Mouse (Mus musculus) thymus, postnatal 14 days (tissue): ENCODE results near the gene Naip1.
"Not testable (repeated sequence)": the region's sequence is repeated elsewhere in the genome, so short reads cannot be mapped to it uniquely, and the experiment has no call there.

Experiments
- DNase-seq: peaks from one replicate; pipeline ENCODE4 v3.0.0; 2021

Gene Naip1

DNA sequence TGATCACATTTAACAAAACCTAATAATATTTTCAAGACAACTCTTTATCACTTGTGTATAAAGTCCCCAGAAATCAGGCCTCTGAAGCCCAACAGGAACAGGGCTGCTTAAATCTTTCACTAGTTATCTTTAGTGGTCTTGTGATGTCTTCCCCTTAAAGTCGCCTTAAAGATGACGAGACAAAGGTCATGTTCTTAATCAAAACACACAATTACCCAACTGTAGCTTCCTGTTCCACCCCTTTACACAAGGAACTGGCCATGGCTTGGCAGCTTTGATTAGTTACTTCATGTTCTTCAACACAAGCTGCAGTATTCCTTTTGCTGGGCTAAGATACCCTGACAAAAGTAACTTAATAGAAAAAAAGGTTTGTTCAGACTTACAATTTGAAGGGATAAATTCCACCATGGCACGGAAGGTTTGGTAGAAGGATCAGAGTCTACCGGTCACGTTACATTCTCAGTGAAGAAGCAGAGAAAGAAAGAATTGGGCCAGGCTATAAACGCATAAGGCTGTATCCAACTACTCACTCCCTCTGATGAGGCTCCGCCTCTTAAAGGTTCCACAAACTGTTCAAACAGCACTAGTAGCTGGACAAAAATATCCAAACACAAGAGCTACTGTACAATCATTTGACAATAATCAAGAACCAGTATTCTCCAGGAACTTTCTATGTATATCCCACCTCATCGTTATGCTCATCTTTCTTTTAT is at the start of gene Naip1:
Gene Naip1 (minus strand): TSS at position 455 of the 713 bp plus-strand sequence.
- DNase-seq: not testable (repeated sequence)

DNA sequence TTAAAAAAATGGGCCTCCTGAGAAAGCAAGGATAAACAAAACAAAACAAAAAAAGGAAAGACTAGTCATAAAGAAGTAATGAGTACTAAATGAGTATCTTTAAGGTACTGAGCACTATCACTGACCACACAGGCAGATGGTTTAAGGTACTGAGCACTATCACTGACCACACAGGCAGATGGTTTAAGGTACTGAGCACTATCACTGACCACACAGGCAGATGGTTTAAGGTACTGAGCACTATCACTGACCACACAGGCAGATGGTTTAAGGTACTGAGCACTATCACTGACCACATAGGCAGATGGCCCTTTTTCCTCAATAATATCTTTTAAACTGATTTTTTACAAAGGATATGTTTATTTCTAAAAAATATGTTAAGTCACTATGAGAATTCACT is 47.0 kb upstream of the Naip1 start:
- DNase-seq: not testable (repeated sequence)

DNA sequence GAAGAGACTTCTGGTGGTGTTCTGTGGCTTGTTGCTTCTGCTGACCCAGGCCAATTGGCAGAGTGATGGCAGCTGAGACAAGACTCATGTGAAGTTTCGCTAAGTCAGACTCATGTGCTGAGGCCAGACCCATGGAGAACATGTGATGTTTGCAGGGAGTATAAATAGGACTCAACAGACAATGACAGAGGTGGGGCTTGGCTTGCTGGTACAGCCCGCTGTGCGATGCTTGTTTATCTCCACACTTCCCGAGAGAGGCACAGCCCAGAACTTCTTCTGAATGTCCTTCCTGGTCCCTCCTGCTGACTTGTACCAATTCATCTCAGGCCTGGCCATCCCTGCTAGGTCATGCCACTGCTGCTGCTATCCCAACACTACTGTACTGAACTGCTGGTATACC is 42.7 kb upstream of the Naip1 start:
- DNase-seq: no peak

DNA sequence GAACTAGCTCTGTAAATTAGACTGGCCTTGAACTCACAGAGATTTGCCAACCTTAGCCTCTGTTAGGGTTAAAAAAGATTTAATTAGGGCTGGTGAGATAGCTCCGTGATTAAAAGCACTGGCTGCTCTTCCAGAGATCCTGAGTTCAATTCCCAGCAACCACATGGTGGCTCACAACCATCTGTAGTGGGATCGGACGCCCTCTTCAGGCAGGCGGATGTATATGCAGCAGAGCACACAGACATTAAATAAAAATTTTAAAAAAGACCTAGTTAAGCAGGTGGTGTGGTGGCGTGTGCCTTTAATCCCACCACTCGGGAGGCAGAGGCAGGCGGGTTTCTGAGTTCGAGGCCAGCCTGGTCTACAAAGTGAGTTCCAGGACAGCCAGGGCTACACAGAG is 41.7 kb upstream of the Naip1 start:
- DNase-seq: peak; percentile 14

DNA sequence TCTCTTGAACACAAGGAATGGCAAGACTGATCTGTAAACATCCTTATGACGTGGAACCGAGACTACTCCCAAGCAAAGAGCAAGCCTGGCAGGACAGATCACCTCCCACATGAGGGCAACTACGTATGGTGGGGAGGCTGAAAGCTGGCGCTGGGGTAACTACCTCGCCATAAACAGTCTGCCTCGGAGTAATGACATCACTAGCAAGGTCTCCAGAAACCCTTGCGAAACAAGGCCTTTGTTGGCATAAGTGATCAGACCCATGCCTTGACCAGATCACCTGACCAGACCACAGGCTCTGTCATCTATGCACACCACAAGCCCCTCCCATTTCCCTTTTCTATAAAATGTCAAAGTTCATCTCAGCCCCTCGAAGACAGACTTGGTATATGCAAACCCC is 40.6 kb upstream of the Naip1 start:
- DNase-seq: no peak

DNA sequence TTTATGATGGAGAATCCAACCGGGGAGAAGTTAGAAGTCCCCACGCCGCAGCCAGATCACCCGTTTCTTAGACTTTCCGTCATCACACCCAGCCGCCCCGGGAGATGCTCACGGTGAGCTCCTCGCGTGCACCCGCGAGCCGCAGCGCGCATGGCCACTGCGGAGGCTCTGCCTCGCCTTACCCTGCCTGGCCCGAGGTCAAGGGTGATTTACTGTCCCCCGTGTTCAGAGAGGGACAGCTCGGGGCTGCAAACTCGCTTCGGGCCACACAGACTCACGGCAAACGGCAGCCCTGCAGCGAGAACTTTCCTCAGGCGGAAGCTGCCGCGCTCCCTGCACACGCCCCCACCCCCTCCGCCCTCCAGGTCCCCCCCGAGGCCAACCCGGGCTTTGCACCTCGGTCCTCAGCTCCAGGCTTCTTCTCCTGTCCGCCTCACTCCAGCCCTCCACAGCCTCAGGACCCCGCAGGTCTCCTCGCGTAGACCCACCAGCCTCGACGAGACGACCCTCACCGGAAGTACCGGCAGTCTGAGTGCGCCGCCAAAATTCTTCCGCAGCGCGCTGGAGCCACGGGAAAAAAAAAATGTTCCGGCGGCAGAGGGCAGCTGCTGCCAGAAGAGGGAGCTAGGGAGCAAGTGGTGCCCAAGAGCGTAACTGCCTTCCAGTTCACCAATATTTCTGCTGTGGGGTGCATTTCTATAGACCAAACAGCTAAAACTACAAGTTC is 39.6 kb upstream of the Naip1 start, which contains the start of gene Gtf2h2:
Gene Gtf2h2 (minus strand): TSS at position 519 of the 727 bp plus-strand sequence.
- DNase-seq: peak; percentile 86

DNA sequence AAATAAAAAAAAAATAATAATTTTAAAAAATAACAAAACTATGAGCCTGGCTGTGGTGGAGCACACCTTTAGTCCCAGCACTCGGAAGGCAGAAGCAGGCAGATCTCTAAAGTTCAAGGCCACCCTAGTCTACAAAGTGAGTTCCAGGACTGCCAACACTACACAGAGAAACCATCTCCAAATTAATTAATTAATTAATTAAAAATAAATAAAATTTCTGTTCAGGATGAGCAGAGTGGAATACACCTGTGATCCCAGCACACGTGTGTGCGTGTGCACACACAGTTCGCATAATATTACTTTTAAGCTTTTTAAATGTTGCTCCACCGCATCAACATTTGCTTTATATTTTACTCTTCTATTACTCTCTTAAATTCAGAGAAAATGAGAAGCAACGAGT is 39.0 kb upstream of the Naip1 start:
- DNase-seq: no peak

DNA sequence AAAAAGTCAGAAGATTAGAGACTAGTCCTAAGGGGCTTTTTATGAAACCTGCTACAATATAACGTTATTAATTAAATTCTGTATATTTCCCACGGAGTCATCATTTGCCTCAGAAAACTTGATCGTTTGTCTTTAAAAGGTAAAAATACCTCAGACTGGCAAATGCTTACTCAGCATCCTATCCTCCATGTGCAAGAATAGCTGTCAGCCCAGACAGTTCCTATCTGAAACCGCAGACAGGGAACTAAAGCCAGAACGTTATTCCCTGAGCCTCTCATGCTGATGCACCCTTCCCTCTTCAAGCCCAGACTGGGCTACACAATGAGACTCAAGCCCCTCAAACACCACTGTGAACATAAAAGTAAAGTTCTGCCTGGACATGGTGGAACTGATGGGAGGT is 37.8 kb upstream of the Naip1 start:
- DNase-seq: no peak

DNA sequence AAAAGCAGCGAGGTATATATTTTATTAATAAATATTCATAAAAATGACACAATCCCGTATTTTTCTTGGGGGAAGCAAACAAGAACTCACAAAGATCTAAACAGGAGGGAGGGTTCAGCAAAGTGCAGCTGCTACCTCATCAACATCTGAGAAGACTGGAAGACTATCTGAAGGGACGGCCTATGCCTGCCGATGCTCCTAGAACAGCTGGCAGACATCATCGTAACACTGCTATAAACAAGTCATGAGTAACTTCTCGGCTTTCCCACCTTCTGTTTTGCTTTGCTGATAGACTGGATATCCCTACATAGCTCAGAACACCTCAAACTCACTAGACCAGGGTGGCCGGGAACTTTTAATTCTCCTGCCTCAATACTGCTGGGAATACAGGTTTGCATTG is 30.9 kb upstream of the Naip1 start:
- DNase-seq: no peak

DNA sequence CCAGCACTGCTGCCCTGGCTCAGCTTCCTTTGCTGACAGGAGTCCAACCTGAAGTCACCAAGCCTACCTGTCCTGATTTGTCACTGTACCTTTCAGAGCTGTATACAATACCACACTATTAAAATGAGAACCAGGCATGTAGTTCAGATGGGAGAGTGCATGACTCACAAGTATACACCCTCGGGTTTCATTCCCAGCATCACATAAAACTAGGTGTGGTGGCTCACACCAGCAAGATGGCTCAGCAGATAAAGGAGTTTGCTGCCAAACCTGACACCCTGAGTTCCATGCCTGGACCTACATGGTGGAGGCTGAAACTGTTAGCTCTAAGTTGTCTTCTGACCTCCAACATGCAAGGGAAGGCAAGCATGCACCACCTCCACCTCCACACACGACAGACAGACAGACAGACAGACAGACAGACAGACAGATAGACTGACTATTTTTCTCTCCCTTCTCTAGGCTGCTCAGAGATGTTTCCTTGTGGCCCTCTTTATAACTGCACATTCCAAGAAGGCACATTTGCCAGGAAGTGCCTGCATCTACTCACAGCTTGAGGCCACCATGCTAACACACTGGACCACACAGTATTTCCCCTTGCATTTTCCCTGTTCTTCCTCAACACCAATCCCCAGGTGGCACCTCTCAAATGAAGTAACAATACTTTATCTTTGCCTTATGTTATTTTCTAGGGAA is 11.0 kb upstream of the Naip1 start:
- no peak for DNase-seq

DNA sequence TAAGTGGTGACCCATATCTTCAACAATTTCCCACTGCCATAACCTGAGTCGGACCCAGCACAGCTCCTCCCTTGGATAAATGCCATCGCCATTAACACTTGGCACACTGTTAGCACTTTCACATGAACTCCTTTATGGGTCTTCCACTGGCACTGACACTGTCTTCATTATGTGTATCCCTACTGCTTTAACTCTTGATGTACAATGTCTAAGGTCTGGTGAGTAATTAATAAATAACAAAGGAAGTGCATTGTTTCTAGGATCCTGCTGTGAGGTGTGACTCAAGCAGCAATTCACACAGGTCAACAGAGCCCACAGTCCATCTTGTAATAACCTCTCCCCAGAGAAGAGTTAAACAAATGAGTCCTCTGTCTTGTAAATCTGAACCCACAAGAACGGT is 8.7 kb upstream of the Naip1 start:
- no peak for DNase-seq

DNA sequence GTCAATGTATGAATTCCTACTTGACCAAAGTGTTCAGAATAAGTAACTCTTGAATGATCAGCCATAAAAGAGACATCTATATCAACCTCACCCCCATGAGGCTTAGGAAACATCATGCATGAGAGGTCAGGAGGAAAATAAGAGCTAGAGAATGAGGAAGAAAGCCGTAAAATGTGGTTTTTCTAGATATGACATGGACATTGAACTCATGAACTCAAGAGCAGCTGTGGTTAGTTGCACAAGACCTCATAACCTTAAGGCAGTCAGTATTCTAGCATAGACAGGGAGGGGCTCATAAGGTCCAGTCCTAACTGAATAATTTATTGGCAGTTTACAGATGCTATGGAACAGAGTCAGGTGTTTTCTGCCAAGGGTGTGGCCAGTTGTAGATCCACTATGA is 3.2 kb downstream of the Naip1 start:
- DNase-seq: no peak

DNA sequence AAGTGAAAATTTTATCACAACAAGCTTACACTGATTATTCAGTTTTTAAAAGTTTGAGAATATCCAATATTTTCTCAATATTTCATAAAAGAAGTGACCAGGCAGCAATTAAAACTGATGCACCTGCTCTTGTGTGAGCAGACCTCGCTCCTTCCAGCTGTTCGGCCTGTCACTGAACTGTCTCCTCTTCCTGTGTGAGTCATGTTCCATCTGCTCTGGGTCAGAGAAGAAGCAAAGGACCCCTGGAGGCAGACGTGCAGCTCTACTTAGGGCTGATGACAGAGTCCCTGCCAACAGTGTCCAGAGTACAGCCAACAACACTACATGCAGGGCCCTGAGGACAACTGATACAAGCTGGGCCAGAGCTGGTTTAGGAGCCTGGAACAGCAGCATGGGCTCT is 12.6 kb downstream of the Naip1 start:
- no peak for DNase-seq

DNA sequence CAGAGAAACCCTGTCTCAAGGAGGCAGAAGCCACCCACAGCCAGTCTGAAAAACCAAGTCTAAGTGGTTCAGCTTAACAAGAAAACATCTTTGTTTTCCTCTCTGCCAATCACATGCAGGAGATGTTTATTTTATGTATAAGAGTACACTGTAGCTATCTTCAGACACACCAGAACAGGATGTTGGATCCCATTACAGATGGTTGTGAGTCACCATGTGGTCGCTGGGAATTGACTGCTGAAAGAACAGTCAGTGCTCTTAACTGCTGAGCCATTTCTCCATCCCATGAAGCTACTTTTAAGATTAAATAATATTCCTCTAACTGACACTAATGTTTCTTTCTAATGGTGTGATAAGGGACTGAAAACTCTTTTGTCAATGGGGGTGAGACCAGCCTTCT is 14.0 kb downstream of the Naip1 start:
- DNase-seq: no peak

DNA sequence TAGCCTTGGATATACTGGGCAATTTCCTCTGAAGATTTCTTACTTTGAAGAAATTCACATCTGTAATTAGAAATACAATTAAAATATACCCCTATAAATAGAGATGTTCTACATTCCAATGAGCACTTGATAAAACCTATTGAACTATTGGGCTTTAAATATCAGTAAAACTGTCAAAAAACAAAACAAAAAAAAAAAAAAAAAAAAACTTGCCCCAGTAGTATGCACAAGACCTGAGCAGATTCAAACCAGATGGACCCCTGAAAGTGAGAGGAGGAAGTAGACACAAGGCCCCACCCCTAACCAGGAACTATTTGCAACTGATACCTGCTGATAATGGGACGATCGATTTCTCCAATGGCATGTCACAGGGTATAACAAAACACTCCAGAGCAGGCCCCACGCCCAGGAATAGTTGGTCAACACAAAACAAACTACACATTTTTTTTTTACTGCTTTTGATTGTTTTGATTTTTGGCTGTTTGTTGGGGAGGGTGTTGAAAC is 15.3 kb downstream of the Naip1 start:
- no peak for DNase-seq

DNA sequence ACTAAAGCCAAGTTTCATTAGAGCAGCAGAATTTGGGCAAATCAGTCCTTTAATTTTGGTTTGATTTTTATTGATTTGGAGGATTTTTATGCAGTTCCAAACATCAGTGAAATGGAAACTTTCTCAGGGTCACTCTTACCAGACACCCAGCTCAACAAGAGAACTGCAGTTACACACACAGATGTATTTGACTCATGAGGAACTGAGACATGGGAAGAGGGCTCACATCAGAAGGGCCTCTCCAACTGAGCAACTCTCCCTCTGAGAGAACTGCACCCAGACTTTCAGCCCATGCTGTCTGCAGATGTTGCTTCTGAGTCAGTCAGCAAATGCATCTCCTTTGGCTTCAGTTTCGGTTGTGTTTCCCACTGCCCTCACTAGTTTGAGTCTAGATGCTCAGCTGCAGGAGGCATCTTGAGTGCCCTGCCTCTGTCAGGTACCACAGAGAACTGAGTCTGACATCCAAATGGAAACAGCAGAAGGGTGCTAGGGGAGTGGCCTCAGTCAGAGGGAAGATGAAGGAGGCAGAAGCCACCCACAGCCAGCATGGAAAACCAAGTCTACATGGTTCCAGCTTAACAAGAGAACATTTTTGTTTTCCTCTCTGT is 16.0 kb downstream of the Naip1 start:
- DNase-seq: not testable (repeated sequence)

DNA sequence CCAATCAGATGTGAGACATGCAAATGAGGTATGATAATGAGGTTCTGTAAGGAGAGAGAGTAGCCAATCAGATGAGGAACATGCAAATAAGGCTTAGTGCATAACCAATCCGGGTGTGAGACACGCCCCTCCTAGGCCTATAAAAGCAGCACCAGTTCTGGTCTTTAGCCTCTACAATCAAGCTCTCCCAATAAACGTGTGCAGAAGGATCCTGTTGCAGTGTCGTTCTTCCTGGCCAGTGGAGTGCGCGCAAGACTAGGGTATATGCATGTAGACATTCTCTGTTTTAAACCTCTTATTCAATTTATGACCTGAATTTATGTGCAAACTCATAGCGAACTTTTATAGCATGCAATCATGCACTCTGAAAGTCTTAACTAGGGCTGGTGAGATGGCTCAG is 32.7 kb downstream of the Naip1 start:
- not testable (repeated sequence) for DNase-seq

DNA sequence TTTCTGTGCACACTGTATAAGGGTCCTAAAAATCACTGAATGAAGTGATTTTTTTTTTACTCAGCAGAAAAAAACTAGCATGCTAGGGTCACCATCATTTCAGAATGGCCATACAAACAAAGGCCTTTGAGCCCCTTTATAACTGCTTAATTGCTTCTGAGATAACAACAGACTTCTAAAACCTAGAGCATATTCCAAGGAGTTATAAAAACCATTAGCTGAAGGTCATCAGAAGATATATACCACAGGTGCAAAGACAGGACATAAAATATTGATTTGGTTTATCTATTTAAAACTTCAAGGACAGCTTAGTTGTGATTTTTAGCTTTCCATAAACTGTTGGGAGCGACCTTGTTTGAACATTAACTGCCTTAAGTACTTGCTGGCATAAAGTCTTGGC is 38.2 kb downstream of the Naip1 start:
- DNase-seq: no peak

DNA sequence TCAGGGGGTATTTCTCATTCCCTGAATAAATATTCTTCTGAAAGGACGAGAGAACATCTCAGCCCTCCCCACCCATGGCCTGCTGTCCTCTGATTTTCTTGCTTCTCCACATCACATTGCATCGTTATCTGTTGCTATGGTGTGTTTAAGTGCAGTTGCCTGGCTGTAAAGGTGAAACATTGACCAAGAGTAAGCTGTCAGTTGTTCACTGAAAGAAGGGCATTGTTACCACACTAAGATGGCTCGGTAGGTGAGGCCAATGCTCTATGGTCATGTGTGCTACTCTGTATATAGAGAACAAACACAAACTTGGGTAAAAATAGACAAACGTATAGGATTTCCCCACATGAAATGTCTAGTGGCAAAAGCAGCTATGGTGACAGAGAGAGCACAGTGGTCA is 42.8 kb downstream of the Naip1 start:
- DNase-seq: no peak

DNA sequence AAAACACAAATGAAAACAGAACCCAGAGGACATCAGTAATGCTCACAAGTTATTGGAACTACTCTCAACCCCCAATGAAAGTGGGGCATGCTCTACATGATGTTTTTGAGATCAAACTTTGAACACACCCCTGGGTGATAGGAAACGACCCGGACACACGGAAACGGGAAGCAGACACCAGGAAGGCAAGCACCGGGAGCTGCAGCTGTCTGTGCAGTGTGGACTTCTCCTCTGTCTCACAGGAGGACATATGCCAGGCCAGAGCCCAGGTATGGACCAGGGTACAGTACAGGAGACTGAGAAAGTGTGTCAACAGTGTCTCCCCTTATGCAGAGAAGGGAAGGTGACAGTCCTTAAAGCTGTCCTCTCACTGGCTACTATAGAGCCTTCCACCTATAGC is 43.5 kb downstream of the Naip1 start:
- DNase-seq: no peak

DNA sequence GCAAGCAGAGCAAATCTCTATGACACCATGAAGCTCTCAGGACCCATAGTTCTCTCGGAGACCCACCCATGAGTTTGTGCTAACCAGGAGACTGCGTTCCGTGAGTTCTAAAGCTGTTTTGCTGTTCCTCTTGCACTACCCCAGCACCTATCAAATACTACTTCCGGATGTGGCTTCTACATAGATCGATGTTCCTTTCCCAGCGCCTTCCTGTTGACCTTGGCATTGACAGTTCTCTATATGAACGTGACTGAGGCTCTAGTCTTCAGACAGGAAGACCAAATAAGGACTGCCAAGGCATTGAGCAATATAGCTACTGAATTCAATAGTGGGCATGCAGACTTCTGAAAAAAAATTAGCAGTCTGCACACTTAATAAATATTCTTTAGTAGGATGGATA is 44.4 kb downstream of the Naip1 start:
- DNase-seq: no peak

DNA sequence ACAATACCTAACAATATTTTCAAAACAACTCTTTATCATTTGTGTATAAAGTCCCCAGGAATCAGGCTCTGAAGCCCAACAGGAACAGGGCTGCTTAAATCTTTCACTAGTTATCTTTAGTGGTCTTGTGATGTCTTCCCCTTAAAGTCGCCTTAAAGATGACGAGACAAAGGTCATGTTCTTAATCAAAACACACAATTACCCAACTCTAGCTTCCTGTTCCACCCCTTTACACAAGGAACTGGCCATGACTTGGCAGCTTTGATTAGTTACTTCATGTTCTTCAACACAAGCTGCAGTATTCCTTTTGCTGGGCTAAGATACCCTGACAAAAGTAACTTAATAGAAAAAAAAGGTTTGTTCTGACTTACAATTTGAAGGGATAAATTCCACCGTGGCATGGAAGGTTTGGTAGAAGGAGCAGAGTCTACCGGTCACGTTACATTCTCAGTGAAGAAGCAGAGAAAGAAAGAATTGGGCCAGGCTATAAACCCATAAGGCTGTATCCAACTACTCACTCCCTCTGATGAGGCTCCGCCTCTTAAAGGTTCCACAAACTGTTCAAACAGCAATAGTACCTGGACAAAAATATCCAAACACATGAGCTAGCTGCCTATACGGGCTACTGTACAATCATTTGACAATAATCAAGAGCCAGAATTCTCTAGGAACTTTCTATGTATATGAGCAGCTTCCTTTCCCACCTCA is 49.6 kb downstream of the Naip1 start:
- not testable (repeated sequence) for DNase-seq

DNA sequence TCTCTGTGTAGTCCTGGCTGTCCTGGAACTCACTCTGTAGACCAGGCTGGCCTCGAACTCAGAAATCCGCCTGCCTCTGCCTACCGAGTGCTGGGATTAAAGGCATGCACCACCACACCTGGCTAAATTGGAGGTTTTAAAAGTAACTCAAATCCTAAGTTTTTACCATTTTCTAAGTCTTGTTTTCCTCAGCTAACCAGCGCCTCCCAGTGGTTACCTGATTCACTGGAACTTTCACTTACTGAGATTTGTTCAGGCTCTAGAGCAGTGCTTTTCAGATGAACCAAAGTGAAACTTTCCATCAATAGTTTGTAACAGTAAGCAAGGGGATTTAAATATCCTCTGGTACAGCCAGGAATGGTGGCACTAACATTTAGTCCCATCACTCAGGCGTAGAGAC is 61.6 kb downstream of the Naip1 start:
- DNase-seq: peak; percentile 4
